Comparison of ENCODE assay signal across 10 mouse cellular contexts in genomic region chr11:52370135-52370452, GRCm38 (mm10). TPM values are rescaled to one million over a fixed set of nuclear protein-coding genes. Genes with fewer than 3 reads are reported as not detected.
DNase-seq lines count a peak whose midpoint lies in the region; ATAC-seq lines count a peak whose summit lies in the region.
"Had no signal": no experiment of that assay in that cellular context is flagged by ENCODE, and none has a peak within 500 bp of the region (broad histone marks: within the 10 kb centered on the region; RNA-seq: fewer than 3 reads in every experiment).

No protein-coding gene starts in this region.

- peak overlapping the region; percentile 25; the same call in 1 of the 2 replicates for H3K4me2 ChIP-seq in heart, embryonic 14.5 days (ENCODE audit: low read length)
- H3K4me2 ChIP-seq in lung, embryonic 16.5 days (ENCODE audit: low read depth, low read length), result no peak overlapping the region
- H3K4me2 ChIP-seq in forebrain, embryonic 15.5 days (replicated peaks), result no peak overlapping the region
- H3K4me2 ChIP-seq in stomach, embryonic 14.5 days (replicated peaks; ENCODE audit: low read depth, low read length), result no peak overlapping the region

- peaks cover 28 to 63% of the 10 kb centered on the region in 2 experiments for H3K4me1 ChIP-seq in heart, embryonic 14.5 days (ENCODE audit: control insufficient read depth in 2 of 2, insufficient read depth in 2 of 2, low read length in 2 of 2)
- peaks cover 29% of the 10 kb centered on the region for H3K4me1 ChIP-seq in lung, embryonic 16.5 days (replicated peaks; ENCODE audit: control insufficient read depth, insufficient read depth, low read length)
- H3K4me1 ChIP-seq in forebrain, embryonic 15.5 days, result peaks cover 20% of the 10 kb centered on the region
- H3K4me1 ChIP-seq in stomach, embryonic 14.5 days (ENCODE audit: control insufficient read depth, insufficient read depth, low read length), result peaks cover 37% of the 10 kb centered on the region

- no peak overlapping the region for H3K9ac ChIP-seq in heart, embryonic 14.5 days (ENCODE audit: low read length)
- no peak overlapping the region for H3K9ac ChIP-seq in lung, embryonic 16.5 days (ENCODE audit: low read length)
- no peak overlapping the region for H3K9ac ChIP-seq in forebrain, embryonic 15.5 days (replicated peaks)
- no peak overlapping the region for H3K9ac ChIP-seq in stomach, embryonic 14.5 days (replicated peaks; ENCODE audit: low read depth, low read length)

- no peak for ATAC-seq in heart, embryonic 14.5 days (ENCODE audit: insufficient number of reproducible peaks, insufficient read depth, low FRiP score, low read depth)
- 0 out of 2 replicates have a peak, but pooled peaks have one; percentile 10 for ATAC-seq in lung, embryonic 16.5 days (ENCODE audit: low read depth)
- no peak for ATAC-seq in forebrain, embryonic 15.5 days (replicated peaks)
- no peak; the same call in 1 of the 2 replicates for ATAC-seq in stomach, embryonic 14.5 days (ENCODE audit: insufficient number of reproducible peaks, insufficient read depth, low FRiP score, low read depth)
- ATAC-seq: inflammation-experienced regulatory T-cells, adult 6 months had no signal

- peak overlapping the region; percentile 76 to 86 for H3K27ac ChIP-seq in heart, embryonic 14.5 days (replicated peaks in 1 of 2; ENCODE audit: control insufficient read depth in 1 of 2, insufficient read depth in 1 of 2, low read depth in 2 of 2, low read length in 2 of 2)
- peak overlapping the region; percentile 32 for H3K27ac ChIP-seq in lung, embryonic 16.5 days (ENCODE audit: low read length)
- peak overlapping the region; percentile 48 for H3K27ac ChIP-seq in forebrain, embryonic 15.5 days (replicated peaks)
- H3K27ac ChIP-seq in stomach, embryonic 14.5 days (ENCODE audit: low read length), result peak overlapping the region; percentile 59; the same call in 1 of the 2 replicates

- no peak overlapping the region for H3K4me3 ChIP-seq in heart, embryonic 14.5 days (ENCODE audit: control insufficient read depth in 1 of 2, insufficient read depth in 1 of 2, low read depth in 1 of 2, low read length in 2 of 2)
- no peak overlapping the region for H3K4me3 ChIP-seq in lung, embryonic 16.5 days (ENCODE audit: low read length)
- no peak overlapping the region for H3K4me3 ChIP-seq in forebrain, embryonic 15.5 days
- no peak overlapping the region for H3K4me3 ChIP-seq in stomach, embryonic 14.5 days (ENCODE audit: low read depth, low read length)

- DNase-seq in heart, adult 18-20 months, result no peak
- no peak for DNase-seq in lung, postnatal 4 days
- no peak for DNase-seq in Muller cell, postnatal 12 days (ENCODE audit: inconsistent ontology term)
- DNase-seq in MN1 (ENCODE audit: low spot score), result no peak
- DNase-seq: adrenal gland, postnatal 25 days had no signal

- peaks cover 23% of the 10 kb centered on the region for H3K36me3 ChIP-seq in heart, embryonic 14.5 days (ENCODE audit: control insufficient read depth, insufficient read depth, low read length)
- peaks cover 3% of the 10 kb centered on the region for H3K36me3 ChIP-seq in lung, embryonic 16.5 days (ENCODE audit: control insufficient read depth, insufficient read depth, low read length)
- peaks cover 9% of the 10 kb centered on the region for H3K36me3 ChIP-seq in forebrain, embryonic 15.5 days
- peaks cover 6% of the 10 kb centered on the region; the same call in 1 of the 2 replicates for H3K36me3 ChIP-seq in stomach, embryonic 14.5 days (ENCODE audit: control insufficient read depth, insufficient read depth, low read length)

- WGBS in heart, embryonic 14.5 days, result 88% methylated on average over 2 of the region's 2 CpGs
- WGBS in lung, embryonic 16.5 days, result 81% methylated on average over 2 of the region's 2 CpGs
- WGBS in forebrain, embryonic 15.5 days, result 93% methylated on average over 2 of the region's 2 CpGs
- 97% methylated on average over 2 of the region's 2 CpGs for WGBS in stomach, embryonic 14.5 days

- no peaks in the 10 kb centered on the region for H3K9me3 ChIP-seq in heart, embryonic 14.5 days (ENCODE audit: control insufficient read depth, low read length)
- no peaks in the 10 kb centered on the region for H3K9me3 ChIP-seq in lung, embryonic 16.5 days (ENCODE audit: control insufficient read depth, low read length)
- no peaks in the 10 kb centered on the region for H3K9me3 ChIP-seq in forebrain, embryonic 15.5 days
- H3K9me3 ChIP-seq in stomach, embryonic 14.5 days (ENCODE audit: control insufficient read depth, low read depth, low read length), result no peaks in the 10 kb centered on the region

- no peaks in the 10 kb centered on the region for H3K27me3 ChIP-seq in heart, embryonic 14.5 days (ENCODE audit: control insufficient read depth, insufficient read depth, low read length)
- H3K27me3 ChIP-seq in lung, embryonic 16.5 days (ENCODE audit: control insufficient read depth, insufficient read depth, low read depth, low read length), result no peaks in the 10 kb centered on the region
- H3K27me3 ChIP-seq in forebrain, embryonic 15.5 days, result no peaks in the 10 kb centered on the region
- H3K27me3 ChIP-seq in stomach, embryonic 14.5 days (ENCODE audit: control insufficient read depth, insufficient read depth, low read length), result no peaks in the 10 kb centered on the region

RNA-seq across cellular contexts. Expression of gene Vdac1, which starts 9.4 kb away (rescaled TPM):
- polyA plus RNA-seq in heart, embryonic 14.5 days (2014; fragmentation: Nextera tagmentation; extraction: Ambion mirVana), result 409 and 422 TPM in 2 replicates
- 1,000 to 10,000 TPM; 1,073 to 1,213 TPM for total RNA-seq in heart, adult 18-20 months (2021)
- polyA plus RNA-seq in lung, embryonic 16.5 days (2015; fragmentation: Nextera tagmentation; extraction: Ambion mirVana), result 255 and 264 TPM in 2 replicates
- polyA plus RNA-seq in forebrain, embryonic 15.5 days (2015; fragmentation: Nextera tagmentation; extraction: Ambion mirVana), result 272 and 293 TPM in 2 replicates
- polyA plus RNA-seq in stomach, embryonic 14.5 days (2014; fragmentation: Nextera tagmentation; extraction: Ambion mirVana), result 202 and 210 TPM in 2 replicates

RNA-seq across cellular contexts. Expression of gene 9530068E07Rik, which starts 26.1 kb away (rescaled TPM):
- polyA plus RNA-seq in heart, embryonic 14.5 days (2014; fragmentation: Nextera tagmentation; extraction: Ambion mirVana), result 227 and 235 TPM in 2 replicates
- 10 to 100 TPM; 69.2 to 74.4 TPM for total RNA-seq in heart, adult 18-20 months (2021)
- polyA plus RNA-seq in lung, embryonic 16.5 days (2015; fragmentation: Nextera tagmentation; extraction: Ambion mirVana), result 226 and 238 TPM in 2 replicates
- 112 and 118 TPM in 2 replicates for polyA plus RNA-seq in forebrain, embryonic 15.5 days (2015; fragmentation: Nextera tagmentation; extraction: Ambion mirVana)
- polyA plus RNA-seq in stomach, embryonic 14.5 days (2014; fragmentation: Nextera tagmentation; extraction: Ambion mirVana), result 212 and 229 TPM in 2 replicates
